Mouse (Mus musculus) spleen, postnatal 4 days (tissue): ENCODE results near the gene Nebl.

Experiments
- DNase-seq, 2 experiments: peaks; one replicate each; pipeline ENCODE4 v3.0.0; 2022; ENCODE audit warnings: low spot score in 2 of 2

The Nebl gene

GRCm38 (mm10) chr2:17705964-17706363, 25.3 kb downstream of the Nebl start:
- DNase-seq: no peak

GRCm38 (mm10) chr2:17705426-17705825, 25.8 kb downstream of the Nebl start:
- no peak for DNase-seq

GRCm38 (mm10) chr2:17703170-17703512, 28.1 kb downstream of the Nebl start:
- DNase-seq: no peak

- DNase-seq: no peak
Observed at GRCm38 (mm10) chr2:17702481-17703169, 28.6 kb downstream of the Nebl start.

- no peak for DNase-seq
Observed at GRCm38 (mm10) chr2:17698161-17699087, 32.8 kb downstream of the Nebl start.

GRCm38 (mm10) chr2:17692926-17693325, 38.3 kb downstream of the Nebl start:
- no peak for DNase-seq

GRCm38 (mm10) chr2:17690264-17690663, 41.0 kb downstream of the Nebl start:
- no peak for DNase-seq

GRCm38 (mm10) chr2:17687141-17687540, 44.1 kb downstream of the Nebl start:
- no peak for DNase-seq

GRCm38 (mm10) chr2:17683326-17684040, 47.8 kb downstream of the Nebl start:
- no peak for DNase-seq

- DNase-seq: no peak
Observed at GRCm38 (mm10) chr2:17672156-17672555, 59.1 kb downstream of the Nebl start.

- DNase-seq: no peak
Observed at GRCm38 (mm10) chr2:17671566-17671965, 59.7 kb downstream of the Nebl start.

GRCm38 (mm10) chr2:17669953-17670352, 61.3 kb downstream of the Nebl start:
- DNase-seq: no peak

GRCm38 (mm10) chr2:17669000-17669399, 62.3 kb downstream of the Nebl start:
- DNase-seq: no peak

- no peak for DNase-seq
Observed at GRCm38 (mm10) chr2:17658176-17658575, 73.1 kb downstream of the Nebl start.

- DNase-seq: no peak
Observed at GRCm38 (mm10) chr2:17650147-17650834, 81.0 kb downstream of the Nebl start.

GRCm38 (mm10) chr2:17649728-17650127, 81.5 kb downstream of the Nebl start:
- no peak for DNase-seq

- peak in 1 of 2 experiments; percentile 15 for DNase-seq
Observed at GRCm38 (mm10) chr2:17644282-17645262, 86.7 kb downstream of the Nebl start.

GRCm38 (mm10) chr2:17643869-17644268, 87.4 kb downstream of the Nebl start:
- DNase-seq: no peak

GRCm38 (mm10) chr2:17642770-17643169, 88.5 kb downstream of the Nebl start:
- DNase-seq: no peak

GRCm38 (mm10) chr2:17640861-17641260, 90.4 kb downstream of the Nebl start:
- no peak for DNase-seq

GRCm38 (mm10) chr2:17638631-17639030, 92.6 kb downstream of the Nebl start:
- DNase-seq: no peak
